Mouse (Mus musculus): ENCODE results near the gene Rbp3. TPM values are rescaled to one million over a fixed set of nuclear protein-coding genes. Genes with fewer than 3 reads are reported as not detected.

The Rbp3 gene
- not detected in 2 replicates for polyA plus RNA-seq (2012; rRNA removed)

GRCm38 (mm10) chr14:33953761-33954160 is at the start of gene Rbp3:
Gene Rbp3 (plus strand): TSS chr14:33954003.
- Histone ChIP-seq H3K4me1 (ENCODE audit: control insufficient read depth, insufficient read depth, low read length) (no peaks in the 10 kb centered on the region), H3K4me3 (replicated peaks; ENCODE audit: extremely low read depth, low read depth, low read length) (no peak within 1 kb of the TSS)
- WGBS, result 82% methylated on average over 5 of the region's 5 CpGs
- no peak for TF ChIP-seq CTCF (IDR thresholded peaks at IDR 0.05; ENCODE audit: insufficient read depth, low read length)
- TF ChIP-seq POLR2A (IDR thresholded peaks at IDR 0.05; ENCODE audit: borderline replicate concordance, extremely low read depth, low read depth, low read length), result no peak
- DNase-seq, result no peak

DNA sequence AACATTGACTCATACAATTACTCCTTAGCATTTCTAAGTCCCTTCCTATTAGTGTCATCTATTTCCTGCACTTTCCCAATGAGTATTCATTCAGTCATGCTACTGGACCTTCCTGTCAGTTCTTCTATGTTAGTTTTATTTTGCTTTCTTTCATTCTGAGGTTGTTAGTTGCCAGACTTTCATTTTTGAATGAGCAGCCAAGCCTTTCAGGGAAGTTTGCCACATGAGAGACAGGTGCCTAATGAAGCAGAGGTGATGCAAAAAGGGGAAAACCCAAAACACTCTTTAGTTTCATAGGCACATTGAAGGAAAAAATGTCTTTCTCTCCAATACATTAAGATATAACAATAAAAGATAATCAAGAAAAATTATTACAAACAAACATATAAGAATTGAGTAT is 49.0 kb upstream of the Rbp3 start:
- no peaks in the 10 kb centered on the region for H3K4me1 ChIP-seq (ENCODE audit: control insufficient read depth, insufficient read depth, low read length)
- H3K4me3 ChIP-seq (replicated peaks; ENCODE audit: extremely low read depth, low read depth, low read length), result no peak overlapping the region
- no peak for TF ChIP-seq POLR2A (IDR thresholded peaks at IDR 0.05; ENCODE audit: borderline replicate concordance, extremely low read depth, low read depth, low read length)
- no peak for TF ChIP-seq CTCF (IDR thresholded peaks at IDR 0.05; ENCODE audit: insufficient read depth, low read length)
- DNase-seq, result no peak

DNA sequence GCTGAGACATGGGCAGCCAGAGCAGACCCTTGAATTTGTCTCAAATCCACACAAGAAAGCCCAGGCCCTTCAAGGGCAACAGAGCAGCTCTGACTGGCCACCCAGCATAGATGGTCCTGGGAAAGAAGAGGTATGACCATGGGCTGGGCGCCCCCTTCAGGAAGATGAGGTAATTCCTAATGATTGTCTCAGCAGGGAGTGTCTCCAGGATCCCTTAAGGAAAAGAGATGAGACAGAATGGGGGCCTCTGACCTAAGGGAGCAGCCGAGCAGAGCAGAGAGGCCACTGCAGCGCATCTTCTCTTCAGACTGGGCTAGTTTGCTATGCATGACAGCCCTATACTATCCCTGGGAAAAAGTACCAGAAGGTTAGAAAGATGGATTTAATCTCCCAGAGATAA is 40.1 kb upstream of the Rbp3 start:
- TF ChIP-seq CTCF (IDR thresholded peaks at IDR 0.05; ENCODE audit: insufficient read depth, low read length) (peak; percentile 42; the same call in 1 of the 2 replicates), POLR2A (IDR thresholded peaks at IDR 0.05; ENCODE audit: borderline replicate concordance, extremely low read depth, low read depth, low read length) (no peak)
- 40% methylated on average over 3 of the region's 3 CpGs for WGBS
- DNase-seq, result peak; percentile 46
- Histone ChIP-seq H3K4me3 (replicated peaks; ENCODE audit: extremely low read depth, low read depth, low read length) (no peak overlapping the region), H3K4me1 (ENCODE audit: control insufficient read depth, insufficient read depth, low read length) (no peaks in the 10 kb centered on the region)

GRCm38 (mm10) chr14:33914206-33914605 is 39.6 kb upstream of the Rbp3 start:
- TF ChIP-seq POLR2A (IDR thresholded peaks at IDR 0.05; ENCODE audit: borderline replicate concordance, extremely low read depth, low read depth, low read length) (no peak), CTCF (IDR thresholded peaks at IDR 0.05; ENCODE audit: insufficient read depth, low read length) (no peak)
- Histone ChIP-seq H3K4me1 (ENCODE audit: control insufficient read depth, insufficient read depth, low read length) (no peaks in the 10 kb centered on the region), H3K4me3 (replicated peaks; ENCODE audit: extremely low read depth, low read depth, low read length) (no peak overlapping the region)
- no peak for DNase-seq
- 92% methylated on average over 9 of the region's 9 CpGs for WGBS

GRCm38 (mm10) chr14:33920727-33921559 is 32.9 kb upstream of the Rbp3 start:
- TF ChIP-seq POLR2A (IDR thresholded peaks at IDR 0.05; ENCODE audit: borderline replicate concordance, extremely low read depth, low read depth, low read length), result no peak
- TF ChIP-seq CTCF (IDR thresholded peaks at IDR 0.05; ENCODE audit: insufficient read depth, low read length), result no peak
- no peak for DNase-seq
- no peak overlapping the region for H3K4me3 ChIP-seq (replicated peaks; ENCODE audit: extremely low read depth, low read depth, low read length)
- no peaks in the 10 kb centered on the region for H3K4me1 ChIP-seq (ENCODE audit: control insufficient read depth, insufficient read depth, low read length)
- WGBS, result 61% methylated on average over 14 of the region's 14 CpGs

DNA sequence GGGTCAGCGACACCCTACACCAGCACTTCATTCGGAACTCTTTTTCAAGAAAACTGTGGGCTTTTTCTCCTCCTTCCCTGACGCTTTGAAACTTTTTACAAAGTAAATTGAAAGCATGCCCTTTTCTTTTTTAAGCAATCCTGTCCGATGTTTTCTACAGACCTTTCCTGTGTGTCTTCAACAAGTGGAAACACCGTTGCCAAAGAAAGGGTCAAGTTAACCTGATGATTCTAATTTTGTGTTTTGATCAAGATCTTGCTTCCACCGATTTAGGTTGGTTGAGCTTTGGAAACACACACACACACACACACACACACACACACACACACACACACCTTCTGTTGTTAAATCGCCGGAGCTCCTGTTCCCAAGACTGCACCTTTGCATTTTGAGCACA is 31.0 kb upstream of the Rbp3 start:
- no peak for TF ChIP-seq CTCF (IDR thresholded peaks at IDR 0.05; ENCODE audit: insufficient read depth, low read length)
- no peak for TF ChIP-seq POLR2A (IDR thresholded peaks at IDR 0.05; ENCODE audit: borderline replicate concordance, extremely low read depth, low read depth, low read length)
- Histone ChIP-seq H3K4me3 (replicated peaks; ENCODE audit: extremely low read depth, low read depth, low read length) (no peak overlapping the region), H3K4me1 (ENCODE audit: control insufficient read depth, insufficient read depth, low read length) (no peaks in the 10 kb centered on the region)
- 19% methylated on average over 8 of the region's 8 CpGs for WGBS
- DNase-seq, result no peak

DNA sequence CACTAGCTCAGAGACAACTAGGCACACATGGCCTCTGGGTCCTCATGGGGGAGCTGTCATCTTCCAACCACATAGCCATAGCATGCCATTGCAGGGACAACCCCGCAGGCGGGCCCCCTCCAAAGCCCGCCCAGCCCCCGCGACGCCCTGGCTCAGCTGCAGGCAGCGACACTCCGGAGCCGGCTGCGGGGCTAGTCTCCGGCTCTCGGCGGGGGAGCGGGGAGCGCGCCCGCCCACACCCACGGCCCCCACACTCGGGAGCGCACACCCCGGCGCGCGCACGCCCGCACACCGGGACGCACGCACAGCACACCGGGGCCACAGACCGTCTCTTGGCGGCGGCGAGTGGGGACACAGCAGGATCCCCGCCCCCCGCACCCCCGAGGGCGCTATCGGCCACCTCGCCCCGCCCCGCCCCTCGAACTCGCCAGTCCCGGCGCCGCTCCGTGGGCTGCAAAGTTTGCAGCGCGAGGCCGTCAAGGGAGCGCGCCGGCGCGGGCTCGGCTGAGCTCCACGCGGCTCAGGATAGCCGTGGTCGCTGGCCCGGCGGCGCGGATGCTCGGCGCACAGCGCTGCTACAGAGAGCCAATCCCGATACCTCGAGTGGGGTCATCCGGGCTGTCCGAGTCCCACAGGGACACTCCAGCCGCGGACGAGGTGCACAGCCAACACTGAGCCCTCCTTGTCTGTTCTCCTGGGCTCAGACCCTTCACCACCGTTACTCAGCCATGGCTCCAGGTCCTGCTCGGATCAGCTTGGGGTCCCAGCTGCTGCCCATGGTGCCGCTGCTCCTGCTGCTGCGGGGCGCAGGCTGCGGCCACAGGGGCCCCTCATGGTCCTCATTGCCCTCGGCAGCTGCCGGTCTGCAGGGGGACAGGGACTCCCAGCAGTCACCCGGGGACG is 30.4 kb upstream of the Rbp3 start, which contains the start of gene Gdf10:
Gene Gdf10 (plus strand): TSS at position 420 of the 903 bp plus-strand sequence.
- DNase-seq, result no peak
- Histone ChIP-seq H3K4me3 (replicated peaks; ENCODE audit: extremely low read depth, low read depth, low read length) (no peak within 1 kb of the TSS), H3K4me1 (ENCODE audit: control insufficient read depth, insufficient read depth, low read length) (no peaks in the 10 kb centered on the region)
- TF ChIP-seq CTCF (IDR thresholded peaks at IDR 0.05; ENCODE audit: insufficient read depth, low read length) (no peak), POLR2A (IDR thresholded peaks at IDR 0.05; ENCODE audit: borderline replicate concordance, extremely low read depth, low read depth, low read length) (no peak)
- WGBS, result under 1% methylated on average over 85 of the region's 85 CpGs

DNA sequence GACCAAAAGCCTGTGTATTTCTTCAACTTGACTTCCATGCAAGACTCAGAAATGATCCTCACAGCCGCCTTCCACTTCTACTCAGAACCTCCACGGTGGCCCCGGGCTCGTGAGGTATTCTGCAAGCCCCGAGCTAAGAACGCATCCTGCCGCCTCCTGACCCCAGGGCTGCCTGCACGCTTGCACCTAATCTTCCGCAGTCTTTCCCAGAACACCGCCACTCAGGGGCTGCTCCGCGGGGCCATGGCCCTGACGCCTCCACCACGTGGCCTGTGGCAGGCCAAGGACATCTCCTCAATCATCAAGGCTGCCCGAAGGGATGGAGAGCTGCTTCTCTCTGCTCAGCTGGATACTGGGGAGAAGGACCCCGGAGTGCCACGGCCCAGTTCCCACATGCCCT is 21.9 kb upstream of the Rbp3 start:
- no peak for DNase-seq

GRCm38 (mm10) chr14:33932935-33933703 is 20.7 kb upstream of the Rbp3 start:
- 49% methylated on average over 10 of the region's 10 CpGs for WGBS
- peak; percentile 50 for TF ChIP-seq CTCF (IDR thresholded peaks at IDR 0.05; ENCODE audit: insufficient read depth, low read length)
- no peak for TF ChIP-seq POLR2A (IDR thresholded peaks at IDR 0.05; ENCODE audit: borderline replicate concordance, extremely low read depth, low read depth, low read length)
- Histone ChIP-seq H3K4me3 (replicated peaks; ENCODE audit: extremely low read depth, low read depth, low read length) (no peak overlapping the region), H3K4me1 (ENCODE audit: control insufficient read depth, insufficient read depth, low read length) (no peaks in the 10 kb centered on the region)
- DNase-seq, result peak; percentile 49

More for the DNA sequence above, 21.9 kb upstream of the Rbp3 start:
- Histone ChIP-seq H3K4me3 (replicated peaks; ENCODE audit: extremely low read depth, low read depth, low read length) (no peak overlapping the region), H3K4me1 (ENCODE audit: control insufficient read depth, insufficient read depth, low read length) (no peaks in the 10 kb centered on the region)
- no peak for TF ChIP-seq POLR2A (IDR thresholded peaks at IDR 0.05; ENCODE audit: borderline replicate concordance, extremely low read depth, low read depth, low read length)
- no peak for TF ChIP-seq CTCF (IDR thresholded peaks at IDR 0.05; ENCODE audit: insufficient read depth, low read length)
- WGBS, result 40% methylated on average over 17 of the region's 17 CpGs
